ENCODE assay signal across 15 mouse cellular contexts in genomic region chr17:4610993-4611392, GRCm38 (mm10).
DNase-seq lines count a peak whose midpoint lies in the region; ATAC-seq and TF ChIP-seq lines count a peak whose summit lies in the region.
"Had no signal": no experiment of that assay in that cellular context is flagged by ENCODE, and none has a peak within 500 bp of the region (broad histone marks: within the 10 kb centered on the region; RNA-seq: fewer than 3 reads in every experiment).

No protein-coding gene starts in this region.

- in situ Hi-C loops in ES-E14 (cut with MboI; ENCODE audit: low sequenced_read_pairs in 2 of 2, unreplicated experiment in 2 of 2): no loop called here

- H3K9me3 ChIP-seq in intestine, postnatal 0 days (ENCODE audit: control insufficient read depth): no peaks in the 10 kb centered on the region
- no peaks in the 10 kb centered on the region for H3K9me3 ChIP-seq in intestine, embryonic 16.5 days (ENCODE audit: control insufficient read depth, low read length)
- H3K9me3 ChIP-seq in lung, postnatal 0 days (ENCODE audit: low read length): no peaks in the 10 kb centered on the region
- no peaks in the 10 kb centered on the region for H3K9me3 ChIP-seq in ES-E14 (ENCODE audit: control insufficient read depth, insufficient read depth, low read depth, low read length)
- no peaks in the 10 kb centered on the region for H3K9me3 ChIP-seq in stomach, postnatal 0 days (ENCODE audit: control insufficient read depth, low read length)
- H3K9me3 ChIP-seq: embryonic facial prominence, embryonic 10.5 days; heart, embryonic 12.5 days; limb, embryonic 10.5 days had no signal

- WGBS in intestine, postnatal 0 days: 84% methylated on average over 5 of the region's 5 CpGs
- 94% methylated on average over 5 of the region's 5 CpGs for WGBS in intestine, embryonic 16.5 days
- 74% methylated on average over 4 of the region's 5 CpGs for WGBS in lung, postnatal 0 days
- 88% methylated on average over 5 of the region's 5 CpGs for WGBS in lung, adult 2 months
- WGBS in stomach, postnatal 0 days: 84% methylated on average over 5 of the region's 5 CpGs

- no peak overlapping the region for H3K4me3 ChIP-seq in intestine, postnatal 0 days (ENCODE audit: low read depth, low read length)
- no peak overlapping the region for H3K4me3 ChIP-seq in intestine, embryonic 16.5 days (ENCODE audit: low read length)
- H3K4me3 ChIP-seq in lung, postnatal 0 days (ENCODE audit: low read depth, low read length): no peak overlapping the region
- no peak overlapping the region for H3K4me3 ChIP-seq in lung, adult 2 months (replicated peaks; ENCODE audit: extremely low read depth, low read depth, low read length)
- H3K4me3 ChIP-seq in ES-E14 (ENCODE audit: insufficient read depth in 1 of 2, low read depth in 1 of 2, low read length in 2 of 2, poor library complexity in 1 of 2, severe bottlenecking in 1 of 2): no peak overlapping the region
- H3K4me3 ChIP-seq in stomach, postnatal 0 days (ENCODE audit: low read depth, low read length): no peak overlapping the region
- H3K4me3 ChIP-seq: embryonic facial prominence, embryonic 10.5 days; erythroblast, embryonic 14.5 days; heart, embryonic 12.5 days; limb, embryonic 10.5 days had no signal

- peak; percentile 30 for TF ChIP-seq CTCF in intestine, postnatal 0 days (IDR thresholded peaks at IDR 0.05; ENCODE audit: low read depth)
- TF ChIP-seq CTCF in lung, postnatal 0 days (IDR thresholded peaks at IDR 0.05): peak; percentile 41
- no peak for TF ChIP-seq CTCF in lung, adult 2 months (IDR thresholded peaks at IDR 0.05; ENCODE audit: insufficient read depth, low read length)
- peak; percentile 43 for TF ChIP-seq CTCF in stomach, postnatal 0 days (IDR thresholded peaks at IDR 0.05; ENCODE audit: low read depth)

- H3K27me3 ChIP-seq in intestine, postnatal 0 days (replicated peaks; ENCODE audit: control insufficient read depth, insufficient read depth, low read length): no peaks in the 10 kb centered on the region
- H3K27me3 ChIP-seq in intestine, embryonic 16.5 days (replicated peaks; ENCODE audit: control insufficient read depth, insufficient read depth, low read length): no peaks in the 10 kb centered on the region
- H3K27me3 ChIP-seq in lung, postnatal 0 days (replicated peaks; ENCODE audit: insufficient read depth, low read length): no peaks in the 10 kb centered on the region
- H3K27me3 ChIP-seq in stomach, postnatal 0 days (ENCODE audit: control insufficient read depth, insufficient read depth, low read length): no peaks in the 10 kb centered on the region
- H3K27me3 ChIP-seq: heart, embryonic 12.5 days had no signal

- no peak overlapping the region for H3K9ac ChIP-seq in intestine, postnatal 0 days (ENCODE audit: low read depth, low read length)
- no peak overlapping the region for H3K9ac ChIP-seq in intestine, embryonic 16.5 days (ENCODE audit: low read depth, low read length)
- H3K9ac ChIP-seq in lung, postnatal 0 days (replicated peaks; ENCODE audit: low read depth): no peak overlapping the region
- H3K9ac ChIP-seq in ES-E14 (ENCODE audit: insufficient read depth, low read depth, low read length, poor library complexity, severe bottlenecking): no peak overlapping the region
- no peak overlapping the region for H3K9ac ChIP-seq in stomach, postnatal 0 days (ENCODE audit: low read length)
- H3K9ac ChIP-seq: heart, embryonic 12.5 days had no signal

- TF ChIP-seq EP300 in lung, postnatal 0 days (IDR thresholded peaks at IDR 0.05): no peak
- no peak for TF ChIP-seq EP300 in stomach, postnatal 0 days (optimal IDR thresholded peaks at IDR 0.05)

- H3K4me1 ChIP-seq in intestine, postnatal 0 days (replicated peaks; ENCODE audit: control insufficient read depth, insufficient read depth, low read length): no peaks in the 10 kb centered on the region
- no peaks in the 10 kb centered on the region for H3K4me1 ChIP-seq in intestine, embryonic 16.5 days (ENCODE audit: control insufficient read depth, insufficient read depth, low read length)
- no peaks in the 10 kb centered on the region for H3K4me1 ChIP-seq in lung, postnatal 0 days (ENCODE audit: insufficient read depth, low read depth, low read length)
- no peaks in the 10 kb centered on the region; the same call in 1 of the 2 replicates for H3K4me1 ChIP-seq in lung, adult 2 months (ENCODE audit: control insufficient read depth, insufficient read depth, low read length)
- H3K4me1 ChIP-seq in ES-E14 (ENCODE audit: control insufficient read depth in 2 of 2, insufficient read depth in 2 of 2, low read length in 2 of 2, poor library complexity in 1 of 2): no peaks in the 10 kb centered on the region
- H3K4me1 ChIP-seq in stomach, postnatal 0 days (replicated peaks; ENCODE audit: control insufficient read depth, insufficient read depth): no peaks in the 10 kb centered on the region
- H3K4me1 ChIP-seq: heart, embryonic 12.5 days; limb, embryonic 10.5 days had no signal

- TF ChIP-seq POLR2A in lung, adult 2 months (IDR thresholded peaks at IDR 0.05; ENCODE audit: borderline replicate concordance, extremely low read depth, low read depth, low read length): no peak

- no peak overlapping the region for H3K27ac ChIP-seq in intestine, postnatal 0 days (ENCODE audit: low read depth, low read length)
- no peak overlapping the region for H3K27ac ChIP-seq in intestine, embryonic 16.5 days (ENCODE audit: low read length)
- no peak overlapping the region for H3K27ac ChIP-seq in lung, postnatal 0 days (ENCODE audit: low read length)
- no peak overlapping the region for H3K27ac ChIP-seq in ES-E14 (ENCODE audit: insufficient read depth, low read depth, low read length, poor library complexity, severe bottlenecking)
- no peak overlapping the region for H3K27ac ChIP-seq in stomach, postnatal 0 days (replicated peaks)
- H3K27ac ChIP-seq: embryonic facial prominence, embryonic 10.5 days; limb, embryonic 10.5 days had no signal

- DNase-seq in lung, postnatal 0 days (ENCODE audit: low spot score): no peak
- no peak for DNase-seq in lung, adult 2 months
- peak; percentile 30 for DNase-seq in ES-E14 (ENCODE audit: low read depth, low spot score)
- no peak for DNase-seq in stomach, postnatal 0 days (ENCODE audit: low spot score)
- DNase-seq in ovary, postnatal 14 days (ENCODE audit: low spot score): no peak
- DNase-seq: gastrocnemius, postnatal 14 days; thymus, postnatal 14 days had no signal

- H3K4me2 ChIP-seq in intestine, postnatal 0 days (replicated peaks; ENCODE audit: low read depth): no peak overlapping the region
- no peak overlapping the region for H3K4me2 ChIP-seq in intestine, embryonic 16.5 days (ENCODE audit: low read depth, low read length)
- no peak overlapping the region for H3K4me2 ChIP-seq in lung, postnatal 0 days (replicated peaks; ENCODE audit: low read depth, low read length)
- no peak overlapping the region for H3K4me2 ChIP-seq in stomach, postnatal 0 days (replicated peaks; ENCODE audit: low read depth)
- H3K4me2 ChIP-seq: heart, embryonic 12.5 days had no signal

- no peaks in the 10 kb centered on the region for H3K36me3 ChIP-seq in intestine, postnatal 0 days (ENCODE audit: control insufficient read depth, insufficient read depth)
- H3K36me3 ChIP-seq in intestine, embryonic 16.5 days (ENCODE audit: control insufficient read depth, insufficient read depth, low read length): no peaks in the 10 kb centered on the region
- no peaks in the 10 kb centered on the region for H3K36me3 ChIP-seq in lung, postnatal 0 days (ENCODE audit: insufficient read depth, low read length)
- no peaks in the 10 kb centered on the region for H3K36me3 ChIP-seq in ES-E14 (ENCODE audit: control insufficient read depth, insufficient read depth, low read length, poor library complexity, severe bottlenecking)
- H3K36me3 ChIP-seq in stomach, postnatal 0 days (ENCODE audit: control insufficient read depth, insufficient read depth, low read length): no peaks in the 10 kb centered on the region
- H3K36me3 ChIP-seq: embryonic facial prominence, embryonic 10.5 days; heart, embryonic 12.5 days; limb, embryonic 10.5 days had no signal

- ATAC-seq in intestine, postnatal 0 days: no peak
- ATAC-seq in intestine, embryonic 16.5 days: no peak
- ATAC-seq in lung, postnatal 0 days: no peak
- no peak for ATAC-seq in stomach, postnatal 0 days (ENCODE audit: low FRiP score, low TSS enrichment)
- ATAC-seq: forebrain, embryonic 16.5 days; inflammation-experienced regulatory T-cells, adult 6 months had no signal

TF ChIP-seq in ES-E14, 5 proteins besides CTCF, POLR2A, EP300 and RAD21:
- TF ChIP-seq HCFC1 (IDR thresholded peaks at IDR 0.05; ENCODE audit: borderline replicate concordance, insufficient read depth, low read length) (no peak), ZC3H11A (IDR thresholded peaks at IDR 0.05; ENCODE audit: borderline replicate concordance, low read depth, low read length) (0 out of 2 replicates have a peak, but pooled peaks have one; percentile 14)
TF ChIP-seq in ES-E14: peak in this region for 1.
